Mouse (Mus musculus): ENCODE results near the gene Ikbke.

GRCm38 (mm10) chr1:131223345-131223744 lies 56.1 kb downstream of the Ikbke start:
- no peak for TF ChIP-seq CTCF (IDR thresholded peaks at IDR 0.05; ENCODE audit: low read depth)
- TF ChIP-seq EP300 (IDR thresholded peaks at IDR 0.05; ENCODE audit: low read depth), result no peak
